In the genomic region with DNA sequence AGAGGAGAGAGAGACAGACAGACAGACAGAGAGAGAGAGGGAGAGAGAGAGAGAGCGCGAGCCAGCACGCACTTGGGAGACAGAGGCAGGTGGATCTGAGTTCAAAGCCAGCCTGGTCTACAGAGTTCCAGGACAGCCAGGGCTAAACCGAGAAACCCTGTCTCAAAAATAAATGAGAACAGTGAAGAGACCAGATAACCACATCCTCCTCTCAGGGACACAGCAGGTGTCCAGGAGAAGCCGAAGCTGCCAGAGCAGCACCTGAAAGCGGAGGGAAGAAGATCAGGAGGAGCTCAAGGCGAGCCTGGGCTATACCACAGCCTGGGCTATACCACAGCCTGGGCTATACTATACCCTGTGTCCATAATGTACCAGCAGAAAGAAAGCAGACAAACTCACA, we compare ENCODE assay signal across 26 mouse cellular contexts. TPM values are rescaled to one million over a fixed set of nuclear protein-coding genes. Genes with fewer than 3 reads are reported as not detected.
A peak's percentile ranks its signal among the peaks of the same experiment; 100 is the strongest.
DNase-seq lines count a peak whose midpoint lies in the region; ATAC-seq and TF ChIP-seq lines count a peak whose summit lies in the region.
"Had no signal": no experiment of that assay in that cellular context is flagged by ENCODE, and none has a peak within 500 bp of the region (broad histone marks: within the 10 kb centered on the region; RNA-seq: fewer than 3 reads in every experiment).

No protein-coding gene starts in this region.

- ATAC-seq in cerebellum, adult (ENCODE audit: insufficient number of reproducible peaks, low FRiP score, low TSS enrichment) = no peak
- ATAC-seq in heart, embryonic 13.5 days (ENCODE audit: extremely low read depth, insufficient number of reproducible peaks, low FRiP score, low TSS enrichment) = no peak
- ATAC-seq in forebrain, embryonic 13.5 days = no peak
- ATAC-seq: forebrain, embryonic 16.5 days; inflammation-experienced regulatory T-cells, adult 6 months; intestine, embryonic 16.5 days; Patski had no signal

- peak overlapping the region; percentile 91 for H3K27ac ChIP-seq in cerebellum, adult 2 months (ENCODE audit: insufficient read depth, low read length)
- H3K27ac ChIP-seq in heart, embryonic 13.5 days (replicated peaks) = 0 out of 2 replicates have a peak overlapping the region, but pooled peaks have one; percentile 24
- H3K27ac ChIP-seq in forebrain, embryonic 13.5 days = no peak overlapping the region
- H3K27ac ChIP-seq: embryonic facial prominence, embryonic 10.5 days; embryonic facial prominence, embryonic 13.5 days; forebrain, embryonic 12.5 days; hindbrain, embryonic 14.5 days had no signal

- TF ChIP-seq CTCF in cerebellum, adult 2 months (IDR thresholded peaks at IDR 0.05; ENCODE audit: borderline replicate concordance, insufficient read depth, low read depth, low read length) = no peak

- H3K9me3 ChIP-seq in heart, embryonic 13.5 days = no peaks in the 10 kb centered on the region
- H3K9me3 ChIP-seq in forebrain, embryonic 13.5 days (replicated peaks) = no peaks in the 10 kb centered on the region
- H3K9me3 ChIP-seq: embryonic facial prominence, embryonic 10.5 days; embryonic facial prominence, embryonic 13.5 days; forebrain, embryonic 12.5 days; G1E; heart, embryonic 10.5 days had no signal

- H3K27me3 ChIP-seq in cerebellum, adult 2 months (ENCODE audit: control insufficient read depth, insufficient read depth, low read length) = no peaks in the 10 kb centered on the region
- H3K27me3 ChIP-seq in heart, embryonic 13.5 days (replicated peaks) = no peaks in the 10 kb centered on the region
- no peaks in the 10 kb centered on the region for H3K27me3 ChIP-seq in forebrain, embryonic 13.5 days
- H3K27me3 ChIP-seq: CH12.LX; embryonic facial prominence, embryonic 13.5 days; forebrain, embryonic 12.5 days; Patski had no signal

- peaks cover 70% of the 10 kb centered on the region for H3K4me1 ChIP-seq in cerebellum, adult 2 months (ENCODE audit: control insufficient read depth, insufficient read depth, low read length)
- H3K4me1 ChIP-seq in heart, embryonic 13.5 days = peaks cover 11% of the 10 kb centered on the region
- no peaks in the 10 kb centered on the region for H3K4me1 ChIP-seq in forebrain, embryonic 13.5 days
- H3K4me1 ChIP-seq: embryonic facial prominence, embryonic 10.5 days; embryonic facial prominence, embryonic 13.5 days; forebrain, embryonic 12.5 days had no signal

- H3K4me3 ChIP-seq in cerebellum, adult 2 months (replicated peaks; ENCODE audit: insufficient read depth, low read depth, low read length) = no peak overlapping the region
- no peak overlapping the region for H3K4me3 ChIP-seq in heart, embryonic 13.5 days
- no peak overlapping the region for H3K4me3 ChIP-seq in forebrain, embryonic 13.5 days
- H3K4me3 ChIP-seq: embryonic facial prominence, embryonic 10.5 days; embryonic facial prominence, embryonic 13.5 days; erythroblast, embryonic 14.5 days; forebrain, embryonic 12.5 days; heart, embryonic 10.5 days had no signal

- TF ChIP-seq POLR2A in cerebellum, adult 2 months (IDR thresholded peaks at IDR 0.05; ENCODE audit: borderline replicate concordance, insufficient read depth, low read length) = no peak

- peaks cover 100% of the 10 kb centered on the region for H3K36me3 ChIP-seq in heart, embryonic 13.5 days
- H3K36me3 ChIP-seq in forebrain, embryonic 13.5 days (ENCODE audit: poor library complexity, severe bottlenecking) = peaks cover 100% of the 10 kb centered on the region

- peak; percentile 57 to 59 for DNase-seq in cerebellum, adult 2 months
- DNase-seq in cerebellum, adult 11 months = no peak
- peak; percentile 45 to 51 for DNase-seq in cerebellum, postnatal 10 days
- no peak for DNase-seq in heart, postnatal 25 days (ENCODE audit: low spot score)
- DNase-seq: adrenal gland, postnatal 10 days; adrenal gland, postnatal 36 days; B cell, adult 2 months; embryo, embryonic 11 days; heart, postnatal 4 days; kidney, adult 18-20 months; kidney, adult 9 months had no signal

- 19% methylated on average over 7 of the region's 7 CpGs for WGBS in cerebellum, adult 2 months
- 88% methylated on average over 7 of the region's 7 CpGs for WGBS in heart, embryonic 13.5 days
- 96% methylated on average over 7 of the region's 7 CpGs for WGBS in forebrain, embryonic 13.5 days

- intact Hi-C loops in heart, postnatal 25 days (cut with DNase I) = loop anchor here (5.0 kb wide), 1 partner anchor 121 kb away; no protein-coding TSS in a partner anchor

- H3K9ac ChIP-seq in heart, embryonic 13.5 days = no peak overlapping the region
- H3K9ac ChIP-seq in forebrain, embryonic 13.5 days = no peak overlapping the region
- H3K9ac ChIP-seq: embryonic facial prominence, embryonic 13.5 days; forebrain, embryonic 12.5 days; hindbrain, embryonic 14.5 days had no signal

- H3K4me2 ChIP-seq in heart, embryonic 13.5 days = no peak overlapping the region
- no peak overlapping the region for H3K4me2 ChIP-seq in forebrain, embryonic 13.5 days
- H3K4me2 ChIP-seq: embryonic facial prominence, embryonic 13.5 days; forebrain, embryonic 12.5 days; hindbrain, embryonic 14.5 days had no signal

RNA-seq across cellular contexts. Expression of a gene that starts 16.1 kb away (rescaled TPM):
- polyA plus RNA-seq in cerebellum, adult 2 months (2012; rRNA removed) = 68.3 and 71.2 TPM in 2 replicates
- 7.0 and 8.0 TPM in 2 replicates for polyA plus RNA-seq in heart, embryonic 13.5 days (2015; fragmentation: Nextera tagmentation; extraction: Ambion mirVana)
- total RNA-seq in heart, postnatal 25 days (2021) = 10 to 100 TPM; 61.6 to 66.6 TPM
- polyA plus RNA-seq in forebrain, embryonic 13.5 days (2015; fragmentation: Nextera tagmentation; extraction: Ambion mirVana) = 9.2 and 10.5 TPM in 2 replicates

RNA-seq across cellular contexts. Expression of a gene that starts 29.0 kb away (rescaled TPM):
- polyA plus RNA-seq in cerebellum, adult 2 months (2012; rRNA removed) = 46.3 and 50.0 TPM in 2 replicates
- 21.2 and 24.4 TPM in 2 replicates for polyA plus RNA-seq in heart, embryonic 13.5 days (2015; fragmentation: Nextera tagmentation; extraction: Ambion mirVana)
- 10 to 100 TPM; 26.1 to 28.2 TPM for total RNA-seq in heart, postnatal 25 days (2021)
- 57.7 and 58.7 TPM in 2 replicates for polyA plus RNA-seq in forebrain, embryonic 13.5 days (2015; fragmentation: Nextera tagmentation; extraction: Ambion mirVana)

Comparison
In these comparisons a context has a peak if more than half of its experiments do, and no peak if none do; other contexts are left out.
1. DNase-seq: peak in cerebellum, adult 2 months (2 of 2) and cerebellum, postnatal 10 days (2 of 2); none in cerebellum, adult 11 months (single experiment) and heart, postnatal 25 days (single experiment).